Mouse (Mus musculus): ENCODE results near the gene Gm20896. TPM values are rescaled to one million over a fixed set of nuclear protein-coding genes. Genes with fewer than 3 reads are reported as not detected.

Gm20896 gene
- polyA plus RNA-seq (2012; rRNA removed): not detected in 2 replicates

DNA sequence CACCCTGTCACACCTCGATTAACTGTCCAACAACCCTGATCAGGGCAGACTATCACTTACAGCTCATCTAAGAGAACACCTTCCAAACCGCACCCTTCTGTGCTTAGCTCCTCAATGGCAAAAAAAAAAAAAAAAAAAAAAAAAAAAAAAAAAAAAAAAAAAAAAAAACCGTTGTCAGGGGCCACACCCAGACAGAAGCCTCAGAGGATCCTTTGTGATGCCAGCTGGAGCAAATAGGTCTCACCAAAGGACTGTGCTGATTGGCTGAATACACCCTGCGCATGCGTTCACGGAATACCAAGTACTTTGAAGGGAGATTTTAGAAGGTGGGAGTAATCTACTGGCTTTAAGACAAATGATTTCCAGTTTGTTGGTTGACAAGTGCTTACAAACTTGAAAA lies at the start of gene Gm20896:
TSS of gene Gm20896 (minus strand) at position 101 of the 400 bp plus-strand sequence.

Data from central nervous system, embryonic 14 days (tissue).